Mouse (Mus musculus): ENCODE results near the gene Rusc2. TPM values are rescaled to one million over a fixed set of nuclear protein-coding genes. Genes with fewer than 3 reads are reported as not detected.

The Rusc2 gene
- polyA plus RNA-seq, 1 experiment, result 8.5 TPM

DNA sequence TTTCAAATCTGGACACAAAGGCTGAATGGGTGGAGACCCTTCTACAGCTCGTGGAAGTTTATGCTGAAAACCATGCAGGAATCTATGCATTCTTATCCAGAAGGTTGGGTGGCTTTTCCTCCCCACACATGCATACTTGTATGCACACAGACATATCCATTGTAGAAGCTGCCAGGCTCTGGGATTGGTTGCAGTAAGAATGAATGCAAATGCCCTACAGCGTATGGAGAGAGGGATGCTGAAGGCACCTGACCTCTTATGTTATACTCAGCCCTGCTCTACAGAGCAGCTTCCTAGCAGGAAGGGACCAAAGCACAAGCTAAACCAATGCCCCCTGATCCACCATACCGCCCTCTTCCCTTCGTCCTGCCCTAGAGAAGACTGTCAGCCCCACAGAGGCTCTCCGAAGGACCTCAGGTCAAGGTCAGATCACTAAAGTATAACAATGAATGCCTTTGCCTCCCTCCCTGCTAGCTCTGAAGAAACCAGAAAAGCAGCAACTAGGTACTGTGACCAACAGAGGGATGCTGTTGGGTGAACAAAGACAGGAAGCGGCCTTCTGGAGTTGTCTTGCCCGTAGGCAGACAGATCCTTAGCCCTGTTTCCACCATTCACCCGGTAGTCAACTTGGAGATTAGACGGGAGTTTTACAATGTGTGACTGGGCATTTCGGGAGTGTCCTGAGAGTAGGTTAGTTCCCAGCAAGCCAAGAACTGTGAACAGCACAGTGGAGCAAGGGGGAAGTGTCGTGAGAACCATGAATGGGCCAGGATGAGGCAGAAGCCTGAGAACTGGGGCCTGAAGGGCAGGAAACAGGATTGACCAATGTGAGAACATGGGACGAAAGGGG lies 25.5 kb downstream of the Rusc2 start:
- Histone ChIP-seq H3K4me1 (ENCODE audit: control insufficient read depth, insufficient read depth, insufficient read length) (no peaks in the 10 kb centered on the region), H3K36me3 (ENCODE audit: control insufficient read depth, insufficient read depth, low read length) (no peaks in the 10 kb centered on the region), H3K27me3 (ENCODE audit: control insufficient read depth, insufficient read depth, low read length) (no peaks in the 10 kb centered on the region), H3K4me3 (ENCODE audit: extremely low read depth, insufficient read depth, insufficient read length) (no peak overlapping the region), H3K27ac (ENCODE audit: insufficient read depth, low read length) (no peak overlapping the region)
- WGBS, result 78% methylated on average over 12 of the region's 12 CpGs
- TF ChIP-seq CTCF (IDR thresholded peaks at IDR 0.05; ENCODE audit: extremely low read depth, insufficient read depth, insufficient read length, insufficient replicate concordance) (no peak), POLR2A (IDR thresholded peaks at IDR 0.05; ENCODE audit: low read depth, low read length) (no peak)
- no peak for DNase-seq (ENCODE audit: low read depth in 1 of 2, low spot score in 2 of 2)

DNA sequence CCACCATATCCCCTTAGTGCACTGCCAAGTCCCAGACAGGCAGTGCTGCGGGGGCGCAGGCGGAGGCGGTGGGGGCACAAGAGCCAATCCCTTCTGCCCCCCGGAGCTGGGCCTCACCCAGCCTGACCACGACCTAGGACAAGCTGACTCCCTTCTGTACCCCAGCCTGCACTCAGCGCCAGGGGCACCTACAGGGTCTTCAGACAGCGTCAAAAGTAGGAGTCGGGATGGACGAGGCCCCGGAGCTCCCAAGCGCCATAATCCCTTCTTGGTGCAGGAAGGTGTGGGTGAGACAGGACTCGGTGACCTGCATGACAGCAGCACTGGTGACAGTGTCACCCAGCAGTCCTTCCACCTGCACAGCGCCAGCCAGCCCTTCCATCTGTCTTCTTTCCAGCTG lies 33.0 kb downstream of the Rusc2 start:
- no peaks in the 10 kb centered on the region for H3K36me3 ChIP-seq (ENCODE audit: control insufficient read depth, insufficient read depth, low read length)
- H3K27me3 ChIP-seq (ENCODE audit: control insufficient read depth, insufficient read depth, low read length), result no peaks in the 10 kb centered on the region
- no peaks in the 10 kb centered on the region for H3K4me1 ChIP-seq (ENCODE audit: control insufficient read depth, insufficient read depth, insufficient read length)
- H3K4me3 ChIP-seq (ENCODE audit: extremely low read depth, insufficient read depth, insufficient read length), result no peak overlapping the region
- no peak for TF ChIP-seq POLR2A (IDR thresholded peaks at IDR 0.05; ENCODE audit: low read depth, low read length)
- TF ChIP-seq CTCF (IDR thresholded peaks at IDR 0.05; ENCODE audit: extremely low read depth, insufficient read depth, insufficient read length, insufficient replicate concordance), result no peak
- DNase-seq (ENCODE audit: low read depth in 1 of 2, low spot score in 2 of 2), result no peak
- no peak overlapping the region for H3K27ac ChIP-seq (ENCODE audit: insufficient read depth, low read length)
- WGBS, result 89% methylated on average over 14 of the region's 14 CpGs

DNA sequence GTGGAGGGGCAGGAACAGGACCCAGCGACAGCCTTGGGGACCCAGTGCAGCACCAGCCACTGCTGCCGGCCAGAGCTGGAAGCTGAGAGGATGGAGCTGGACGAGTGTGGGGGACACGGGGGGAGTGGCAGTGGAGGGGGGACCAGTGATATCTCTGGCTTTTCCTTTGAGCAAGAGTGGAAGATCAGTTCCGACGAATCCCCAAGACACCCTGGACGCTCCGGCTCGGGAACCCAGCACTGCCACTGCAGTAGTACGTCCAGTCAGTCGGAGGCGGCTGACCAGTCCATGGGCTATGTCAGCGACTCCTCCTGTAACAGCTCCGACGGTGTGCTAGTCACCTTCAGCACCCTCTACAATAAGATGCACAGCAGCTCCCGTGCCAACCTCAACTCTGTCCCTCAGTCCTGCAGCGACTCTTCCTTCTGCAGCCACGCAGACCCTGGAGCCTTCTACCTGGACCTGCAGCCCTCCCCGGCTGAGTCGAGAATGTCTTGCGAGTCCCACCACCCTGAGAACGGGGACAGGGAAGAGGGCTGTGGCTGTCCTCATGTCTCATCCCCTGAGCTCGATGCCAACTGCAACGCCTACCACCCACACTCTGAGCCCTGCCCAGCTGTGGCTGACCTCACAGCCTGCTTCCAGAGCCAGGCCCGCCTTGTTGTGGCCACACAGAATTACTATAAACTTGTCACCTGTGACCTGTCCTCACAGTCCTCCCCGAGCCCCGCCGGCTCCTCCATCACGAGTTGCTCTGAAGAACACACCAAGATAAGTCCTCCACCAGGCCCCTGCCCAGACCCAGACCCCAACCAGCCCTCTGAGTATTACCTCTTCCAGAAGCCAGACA lies 33.7 kb downstream of the Rusc2 start:
- 91% methylated on average over 29 of the region's 29 CpGs for WGBS
- Histone ChIP-seq H3K27ac (ENCODE audit: insufficient read depth, low read length) (no peak overlapping the region), H3K4me3 (ENCODE audit: extremely low read depth, insufficient read depth, insufficient read length) (no peak overlapping the region), H3K36me3 (ENCODE audit: control insufficient read depth, insufficient read depth, low read length) (no peaks in the 10 kb centered on the region), H3K4me1 (ENCODE audit: control insufficient read depth, insufficient read depth, insufficient read length) (no peaks in the 10 kb centered on the region), H3K27me3 (ENCODE audit: control insufficient read depth, insufficient read depth, low read length) (no peaks in the 10 kb centered on the region)
- no peak for TF ChIP-seq POLR2A (IDR thresholded peaks at IDR 0.05; ENCODE audit: low read depth, low read length)
- no peak for TF ChIP-seq CTCF (IDR thresholded peaks at IDR 0.05; ENCODE audit: extremely low read depth, insufficient read depth, insufficient read length, insufficient replicate concordance)
- no peak for DNase-seq (ENCODE audit: low read depth in 1 of 2, low spot score in 2 of 2)

DNA sequence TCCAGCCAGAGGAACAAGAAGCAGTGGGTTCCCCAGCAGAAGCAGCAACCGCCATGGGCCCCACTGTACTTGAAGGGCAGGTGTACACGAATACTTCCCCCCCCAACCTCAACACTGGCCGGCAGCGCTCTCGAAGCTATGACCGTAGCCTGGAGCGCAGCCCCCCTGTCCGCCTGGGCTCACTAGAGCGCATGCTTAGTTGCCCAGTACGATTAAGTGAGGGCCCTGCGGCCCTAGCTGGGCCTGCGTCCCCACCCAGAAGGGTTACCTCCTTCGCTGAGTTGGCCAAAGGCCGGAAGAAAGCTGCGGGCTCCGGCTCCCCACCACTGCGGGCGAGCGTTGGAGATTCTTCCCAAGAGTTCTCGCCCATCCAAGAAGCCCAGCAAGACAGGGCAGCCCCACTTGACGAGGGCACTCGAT lies 34.3 kb downstream of the Rusc2 start:
- 93% methylated on average over 22 of the region's 22 CpGs for whole genome bisulfite sequencing
- no peak overlapping the region for H3K4me3 ChIP-seq (ENCODE audit: extremely low read depth, insufficient read depth, insufficient read length)
- no peak for TF ChIP-seq POLR2A (IDR thresholded peaks at IDR 0.05; ENCODE audit: low read depth, low read length)
- TF ChIP-seq CTCF (IDR thresholded peaks at IDR 0.05; ENCODE audit: extremely low read depth, insufficient read depth, insufficient read length, insufficient replicate concordance), result no peak
- H3K36me3 ChIP-seq (ENCODE audit: control insufficient read depth, insufficient read depth, low read length), result no peaks in the 10 kb centered on the region
- H3K27me3 ChIP-seq (ENCODE audit: control insufficient read depth, insufficient read depth, low read length), result no peaks in the 10 kb centered on the region
- no peak overlapping the region for H3K27ac ChIP-seq (ENCODE audit: insufficient read depth, low read length)
- no peak for DNase-seq (ENCODE audit: low read depth in 1 of 2, low spot score in 2 of 2)
- H3K4me1 ChIP-seq (ENCODE audit: control insufficient read depth, insufficient read depth, insufficient read length), result no peaks in the 10 kb centered on the region

DNA sequence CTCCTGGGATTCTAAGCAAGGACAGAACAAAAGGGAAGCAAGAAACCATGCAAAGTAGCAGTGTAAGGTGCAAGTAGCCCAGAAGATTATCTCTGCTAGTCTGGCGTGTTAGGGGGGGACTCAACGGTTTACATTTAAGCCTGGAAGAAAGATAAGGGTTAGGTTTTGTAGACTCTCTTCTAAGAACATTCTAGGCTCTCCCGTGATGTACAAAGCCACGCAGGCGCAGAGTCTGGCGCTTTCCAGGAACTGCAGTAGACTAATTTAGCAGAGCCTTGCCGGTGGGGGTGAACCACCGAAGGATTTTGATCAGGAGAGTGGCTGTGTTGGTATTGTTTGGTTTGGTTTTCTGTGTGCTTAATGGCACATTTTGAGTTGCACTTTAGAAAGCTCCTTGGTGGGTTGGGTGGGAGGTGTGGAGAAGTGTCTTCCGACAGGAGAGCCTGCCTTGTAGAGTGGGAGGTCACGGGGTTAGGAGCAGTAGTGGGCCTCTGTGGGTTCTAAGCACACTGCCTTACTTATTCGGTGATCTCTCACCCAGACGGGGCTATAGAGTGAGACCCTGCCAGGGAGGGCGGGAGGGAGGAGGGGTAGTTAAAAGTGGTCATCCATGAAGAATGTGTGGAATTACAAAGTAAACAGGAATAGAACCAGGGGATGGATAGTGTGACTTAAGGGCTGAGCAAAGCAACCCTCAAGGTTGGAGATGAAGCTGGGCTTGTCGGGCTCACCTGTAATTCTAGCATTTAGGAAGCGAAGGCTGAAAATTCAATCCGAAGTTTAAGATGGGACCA lies 35.7 kb downstream of the Rusc2 start:
- DNase-seq (ENCODE audit: low read depth in 1 of 2, low spot score in 2 of 2), result no peak
- Histone ChIP-seq H3K36me3 (ENCODE audit: control insufficient read depth, insufficient read depth, low read length) (no peaks in the 10 kb centered on the region), H3K4me3 (ENCODE audit: extremely low read depth, insufficient read depth, insufficient read length) (no peak overlapping the region), H3K27ac (ENCODE audit: insufficient read depth, low read length) (no peak overlapping the region), H3K27me3 (ENCODE audit: control insufficient read depth, insufficient read depth, low read length) (no peaks in the 10 kb centered on the region), H3K4me1 (ENCODE audit: control insufficient read depth, insufficient read depth, insufficient read length) (no peaks in the 10 kb centered on the region)
- no peak for TF ChIP-seq CTCF (IDR thresholded peaks at IDR 0.05; ENCODE audit: extremely low read depth, insufficient read depth, insufficient read length, insufficient replicate concordance)
- TF ChIP-seq POLR2A (IDR thresholded peaks at IDR 0.05; ENCODE audit: low read depth, low read length), result no peak
- 74% methylated on average over 16 of the region's 16 CpGs for WGBS

DNA sequence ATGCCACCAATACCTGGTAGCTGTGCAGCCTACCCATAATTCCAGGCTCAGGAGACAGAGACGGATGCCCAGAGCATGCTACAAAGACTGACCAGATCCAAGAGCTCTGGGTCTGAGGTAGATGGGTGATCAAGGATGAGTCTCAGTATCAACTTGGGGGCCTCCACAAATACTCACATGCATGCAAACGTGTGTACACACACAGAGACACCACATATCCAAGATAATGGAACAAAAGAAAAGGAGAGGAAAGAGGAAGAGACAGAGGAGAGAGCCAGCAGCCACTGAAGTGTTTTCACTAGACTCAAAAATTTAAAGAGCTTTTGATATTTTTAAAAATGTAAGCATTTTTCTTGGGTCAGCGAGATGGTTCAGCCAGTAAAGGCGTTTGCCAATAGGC lies 36.7 kb downstream of the Rusc2 start:
- Histone ChIP-seq H3K36me3 (ENCODE audit: control insufficient read depth, insufficient read depth, low read length) (no peaks in the 10 kb centered on the region), H3K27ac (ENCODE audit: insufficient read depth, low read length) (no peak overlapping the region), H3K4me1 (ENCODE audit: control insufficient read depth, insufficient read depth, insufficient read length) (no peaks in the 10 kb centered on the region), H3K27me3 (ENCODE audit: control insufficient read depth, insufficient read depth, low read length) (no peaks in the 10 kb centered on the region), H3K4me3 (ENCODE audit: extremely low read depth, insufficient read depth, insufficient read length) (no peak overlapping the region)
- TF ChIP-seq POLR2A (IDR thresholded peaks at IDR 0.05; ENCODE audit: low read depth, low read length), result no peak
- TF ChIP-seq CTCF (IDR thresholded peaks at IDR 0.05; ENCODE audit: extremely low read depth, insufficient read depth, insufficient read length, insufficient replicate concordance), result no peak
- 76% methylated on average over 4 of the region's 4 CpGs for WGBS
- no peak for DNase-seq (ENCODE audit: low read depth in 1 of 2, low spot score in 2 of 2)

All from spleen, adult 2 months (tissue).